Mouse (Mus musculus) spleen, adult 2 months (tissue): ENCODE measurements around the gene Rpl11.

ENCODE experiments used
- CTCF ChIP-seq: fragments of 200-500 bp; IDR thresholded peaks from 2 replicates; pipeline ENCODE4 v1.5.1; 2011; ENCODE audit warnings: mild to moderate bottlenecking, inconsistent platforms; ENCODE audit not compliant: insufficient read depth, insufficient read length, insufficient replicate concordance; ENCODE audit errors: extremely low read depth
- POLR2A ChIP-seq: fragments of 200-500 bp; IDR thresholded peaks from 2 replicates; pipeline ENCODE4 v1.6.1; 2011; ENCODE audit warnings: low read depth, low read length, inconsistent platforms

GRCm38 (mm10) chr4:135984556-135984955, 68.7 kb downstream of the Rpl11 start:
- TF ChIP-seq POLR2A, result no peak
- no peak for TF ChIP-seq CTCF
